Mouse (Mus musculus) embryonic facial prominence, embryonic 15.5 days (tissue): ENCODE measurements around the gene Adamts17. TPM values are rescaled to one million over a fixed set of nuclear protein-coding genes. Genes with fewer than 3 reads are reported as not detected.
A peak's percentile ranks its signal among the peaks of the same experiment; 100 is the strongest.

Experiments used
- ATAC-seq: fragments of 200-750 bp; cut with Nextera tagmentation; 2 replicates; pipeline ENCODE4 v1.8.0; 2017; ENCODE audit warnings: low read depth, moderate TSS enrichment; ENCODE audit not compliant: insufficient number of reproducible peaks, low FRiP score, low TSS enrichment
- H3K27ac ChIP-seq: fragments of 300-500 bp; sonication (generic); replicated peaks from 2 replicates; pipeline ENCODE4 v1.5.1; 2015; ENCODE audit warnings: mild to moderate bottlenecking, inconsistent platforms
- H3K27me3 ChIP-seq: fragments of 300-500 bp; sonication (generic); 2 replicates; pipeline ENCODE4 v1.6.1; 2015; ENCODE audit warnings: inconsistent platforms
- H3K36me3 ChIP-seq: fragments of 300-500 bp; sonication (generic); 2 replicates; pipeline ENCODE4 v1.6.1; 2015; ENCODE audit warnings: mild to moderate bottlenecking, inconsistent platforms
- H3K4me1 ChIP-seq: fragments of 300-500 bp; sonication (generic); 2 replicates; pipeline ENCODE4 v1.6.1; 2015; ENCODE audit warnings: inconsistent platforms
- H3K4me2 ChIP-seq: fragments of 300-500 bp; sonication (generic); replicated peaks from 2 replicates; pipeline ENCODE4 v1.6.1; 2015; ENCODE audit warnings: mild to moderate bottlenecking, inconsistent platforms
- H3K4me3 ChIP-seq: fragments of 300-500 bp; sonication (generic); replicated peaks from 2 replicates; pipeline ENCODE4 v1.5.1; 2015; ENCODE audit warnings: mild to moderate bottlenecking, inconsistent platforms
- H3K9ac ChIP-seq: fragments of 300-500 bp; sonication (generic); 2 replicates; pipeline ENCODE4 v1.6.1; 2015; ENCODE audit warnings: inconsistent platforms
- H3K9me3 ChIP-seq: fragments of 300-500 bp; sonication (generic); replicated peaks from 2 replicates; pipeline ENCODE4 v1.6.1; 2016; ENCODE audit warnings: inconsistent platforms
- WGBS: fragments of 180-500 bp; shearing (Covaris S2); methylation state at CpG from one replicate; pipeline ENCODE4 v1.1.7; 2015; 5-methylcytosine and 5-hydroxymethylcytosine counted together
- polyA plus RNA-seq: library from polyadenylated mRNA; unstranded; fragments of >200 nt; fragmentation: Nextera tagmentation; extraction: Ambion mirVana; gene quantifications from 2 replicates; pipeline ENCODE4 v1.2.1, GENCODE M21; 2015

Adamts17 gene
- polyA plus RNA-seq, 1 experiment from 2014 or later, result 17.4 TPM

GRCm38 (mm10) chr7:67146151-67146550, 306.6 kb downstream of the Adamts17 start:
- no peak for ATAC-seq

GRCm38 (mm10) chr7:67149707-67150106, 310.2 kb downstream of the Adamts17 start:
- no peak overlapping the region for H3K4me2 ChIP-seq
- no peak for ATAC-seq

More at GRCm38 (mm10) chr7:67146151-67146550, 306.6 kb downstream of the Adamts17 start:
- H3K4me2 ChIP-seq, result no peak overlapping the region
- H3K4me3 ChIP-seq, result no peak overlapping the region
- 0 out of 2 replicates have a peak, but pooled peaks cover 8% of the 10 kb centered on the region for H3K36me3 ChIP-seq
- no peak overlapping the region for H3K9ac ChIP-seq
- no peaks in the 10 kb centered on the region for H3K27me3 ChIP-seq
- WGBS, result 34% methylated on average over 6 of the region's 6 CpGs
- H3K4me1 ChIP-seq, result peaks cover 18% of the 10 kb centered on the region
- peak overlapping the region; percentile 35 for H3K27ac ChIP-seq
- H3K9me3 ChIP-seq, result no peaks in the 10 kb centered on the region

GRCm38 (mm10) chr7:67152626-67153025, 313.1 kb downstream of the Adamts17 start:
- WGBS, result 23% methylated on average over 3 of the region's 3 CpGs
- H3K27me3 ChIP-seq, result no peaks in the 10 kb centered on the region
- no peaks in the 10 kb centered on the region for H3K9me3 ChIP-seq
- H3K4me2 ChIP-seq, result no peak overlapping the region
- H3K4me3 ChIP-seq, result no peak overlapping the region
- 0 out of 2 replicates have a peak, but pooled peaks cover 12% of the 10 kb centered on the region for H3K36me3 ChIP-seq
- H3K4me1 ChIP-seq, result no peaks in the 10 kb centered on the region
- no peak overlapping the region for H3K27ac ChIP-seq
- H3K9ac ChIP-seq, result no peak overlapping the region
- ATAC-seq, result no peak

More at GRCm38 (mm10) chr7:67149707-67150106, 310.2 kb downstream of the Adamts17 start:
- peaks cover 8% of the 10 kb centered on the region for H3K4me1 ChIP-seq
- no peak overlapping the region for H3K27ac ChIP-seq
- H3K36me3 ChIP-seq, result 0 out of 2 replicates have a peak, but pooled peaks cover 12% of the 10 kb centered on the region
- H3K4me3 ChIP-seq, result no peak overlapping the region
- no peak overlapping the region for H3K9ac ChIP-seq
- H3K27me3 ChIP-seq, result no peaks in the 10 kb centered on the region
- no peaks in the 10 kb centered on the region for H3K9me3 ChIP-seq
- 95% methylated on average over 16 of the region's 16 CpGs for WGBS

GRCm38 (mm10) chr7:67162135-67162534, 322.6 kb downstream of the Adamts17 start:
- ATAC-seq, result no peak
- Histone ChIP-seq H3K9ac (no peak overlapping the region), H3K4me2 (no peak overlapping the region), H3K27ac (no peak overlapping the region), H3K27me3 (no peaks in the 10 kb centered on the region), H3K36me3 (no peaks in the 10 kb centered on the region), H3K9me3 (no peaks in the 10 kb centered on the region), H3K4me1 (no peaks in the 10 kb centered on the region), H3K4me3 (no peak overlapping the region)
- 88% methylated on average over 8 of the region's 8 CpGs for WGBS

GRCm38 (mm10) chr7:67168288-67168687, 328.8 kb downstream of the Adamts17 start:
- ATAC-seq, result no peak
- Histone ChIP-seq H3K27me3 (no peaks in the 10 kb centered on the region), H3K9me3 (no peaks in the 10 kb centered on the region), H3K4me2 (no peak overlapping the region), H3K27ac (no peak overlapping the region), H3K4me1 (no peaks in the 10 kb centered on the region), H3K9ac (no peak overlapping the region), H3K4me3 (no peak overlapping the region), H3K36me3 (no peaks in the 10 kb centered on the region)
- WGBS, result 80% methylated on average over 9 of the region's 9 CpGs

GRCm38 (mm10) chr7:67168763-67169569, 329.4 kb downstream of the Adamts17 start:
- no peak overlapping the region for H3K4me2 ChIP-seq
- no peaks in the 10 kb centered on the region for H3K27me3 ChIP-seq
- H3K9me3 ChIP-seq, result no peaks in the 10 kb centered on the region
- peaks cover 2% of the 10 kb centered on the region for H3K4me1 ChIP-seq
- H3K4me3 ChIP-seq, result no peak overlapping the region
- no peak overlapping the region for H3K9ac ChIP-seq
- H3K36me3 ChIP-seq, result no peaks in the 10 kb centered on the region
- no peak for ATAC-seq
- no peak overlapping the region for H3K27ac ChIP-seq
- WGBS, result 57% methylated on average over 9 of the region's 9 CpGs

GRCm38 (mm10) chr7:67173522-67174195, 334.1 kb downstream of the Adamts17 start:
- Histone ChIP-seq H3K9ac (no peak overlapping the region), H3K27ac (0 out of 2 replicates have a peak overlapping the region, but pooled peaks have one; percentile 2), H3K4me3 (no peak overlapping the region), H3K9me3 (no peaks in the 10 kb centered on the region), H3K36me3 (no peaks in the 10 kb centered on the region), H3K4me1 (peaks cover 5% of the 10 kb centered on the region), H3K27me3 (no peaks in the 10 kb centered on the region), H3K4me2 (no peak overlapping the region)
- ATAC-seq, result no peak
- 58% methylated on average over 2 of the region's 2 CpGs for WGBS

- Histone ChIP-seq H3K4me2 (no peak overlapping the region), H3K27ac (no peak overlapping the region), H3K36me3 (no peaks in the 10 kb centered on the region), H3K9me3 (no peaks in the 10 kb centered on the region), H3K4me3 (no peak overlapping the region), H3K27me3 (no peaks in the 10 kb centered on the region), H3K4me1 (no peaks in the 10 kb centered on the region), H3K9ac (no peak overlapping the region)
- WGBS, result 37% methylated on average over 4 of the region's 4 CpGs
- no peak for ATAC-seq
These were observed 344.3 kb downstream of the Adamts17 start for GRCm38 (mm10) chr7:67183786-67184185.

GRCm38 (mm10) chr7:67199412-67199811, 359.9 kb downstream of the Adamts17 start:
- Histone ChIP-seq H3K4me2 (no peak overlapping the region), H3K9me3 (no peaks in the 10 kb centered on the region), H3K36me3 (no peaks in the 10 kb centered on the region), H3K4me1 (no peaks in the 10 kb centered on the region), H3K9ac (no peak overlapping the region), H3K27ac (no peak overlapping the region), H3K27me3 (no peaks in the 10 kb centered on the region), H3K4me3 (no peak overlapping the region)
- WGBS, result 15% methylated on average over 10 of the region's 10 CpGs
- ATAC-seq, result no peak
